Mouse (Mus musculus): ENCODE data around the gene Ccnd1.
"Not testable (repeated sequence)": the region's sequence is repeated elsewhere in the genome, so short reads cannot be mapped to it uniquely, and the experiment has no call there.

Ccnd1 gene

DNA sequence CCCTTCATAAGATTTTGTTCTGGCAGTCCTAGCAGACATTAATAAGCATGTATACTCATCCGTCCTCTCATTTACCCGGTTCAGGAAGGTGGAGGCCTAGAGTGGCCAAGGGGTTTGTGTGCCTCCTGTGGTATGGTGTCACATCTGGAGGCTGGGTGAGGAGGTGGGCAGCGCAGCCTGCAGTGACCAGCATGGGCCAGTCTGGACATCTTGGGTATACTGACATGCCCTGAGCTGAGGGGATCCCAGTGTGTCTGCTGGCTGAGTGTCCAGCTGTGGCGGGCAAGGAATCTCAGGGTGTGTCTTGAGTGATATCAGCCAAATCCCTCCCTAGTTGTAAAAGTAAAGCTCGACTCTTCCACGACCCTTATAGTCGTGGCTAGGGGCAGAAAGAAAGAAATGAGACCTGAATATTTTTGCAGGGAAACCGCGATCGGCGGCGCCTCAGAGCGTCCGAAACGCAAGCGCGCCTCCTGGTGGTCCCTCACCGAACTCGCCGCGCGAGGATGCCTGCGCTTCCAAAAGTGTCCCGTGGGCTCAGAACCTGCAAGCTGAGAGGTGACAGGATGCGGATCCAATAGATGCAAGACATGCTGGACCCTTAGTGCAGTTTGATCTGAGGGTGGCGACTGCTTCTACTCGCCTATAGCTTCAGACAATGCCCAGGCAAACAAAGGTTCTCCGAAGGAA is 32.9 kb downstream of the Ccnd1 start:
- DNase-seq: no peak

DNA sequence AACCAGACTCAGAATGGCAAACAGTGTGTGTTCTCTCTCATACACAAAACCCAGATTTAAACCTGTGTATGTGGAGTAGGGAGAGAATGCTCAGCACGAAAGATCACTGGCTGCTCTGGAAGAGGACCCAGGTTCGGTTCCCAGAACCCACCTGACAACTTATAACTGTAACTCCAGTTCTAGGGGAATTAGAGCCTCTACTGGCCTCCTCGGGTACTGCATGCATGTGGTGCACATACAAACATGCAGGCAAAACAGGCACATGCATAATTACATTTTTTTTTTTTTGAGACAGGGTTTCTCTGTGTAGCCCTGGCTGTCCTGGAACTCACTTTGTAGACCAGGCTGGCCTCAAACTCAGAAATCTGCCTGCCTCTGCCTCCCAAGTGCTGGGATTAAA is 34.2 kb downstream of the Ccnd1 start:
- DNase-seq: not testable (repeated sequence)

DNA sequence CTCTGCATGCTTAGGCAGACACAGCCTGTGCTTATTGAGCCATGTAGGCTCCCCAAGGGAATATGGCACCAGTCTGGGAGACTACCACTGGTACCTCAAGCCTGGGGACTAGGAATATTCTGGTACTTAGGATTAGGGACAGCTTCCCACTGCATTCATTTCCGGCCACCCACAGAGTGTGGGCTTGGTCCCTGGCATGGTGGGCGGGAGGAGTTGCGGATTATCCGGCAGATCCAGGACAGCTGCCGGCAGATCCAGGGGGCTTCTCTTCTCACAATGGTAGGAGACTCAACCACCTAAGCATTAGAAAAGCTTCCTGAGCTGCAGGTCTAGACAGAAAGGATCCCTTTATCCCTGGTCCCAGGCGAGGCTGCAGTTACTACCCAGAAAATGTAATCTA is 41.2 kb downstream of the Ccnd1 start:
- no peak for DNase-seq

DNA sequence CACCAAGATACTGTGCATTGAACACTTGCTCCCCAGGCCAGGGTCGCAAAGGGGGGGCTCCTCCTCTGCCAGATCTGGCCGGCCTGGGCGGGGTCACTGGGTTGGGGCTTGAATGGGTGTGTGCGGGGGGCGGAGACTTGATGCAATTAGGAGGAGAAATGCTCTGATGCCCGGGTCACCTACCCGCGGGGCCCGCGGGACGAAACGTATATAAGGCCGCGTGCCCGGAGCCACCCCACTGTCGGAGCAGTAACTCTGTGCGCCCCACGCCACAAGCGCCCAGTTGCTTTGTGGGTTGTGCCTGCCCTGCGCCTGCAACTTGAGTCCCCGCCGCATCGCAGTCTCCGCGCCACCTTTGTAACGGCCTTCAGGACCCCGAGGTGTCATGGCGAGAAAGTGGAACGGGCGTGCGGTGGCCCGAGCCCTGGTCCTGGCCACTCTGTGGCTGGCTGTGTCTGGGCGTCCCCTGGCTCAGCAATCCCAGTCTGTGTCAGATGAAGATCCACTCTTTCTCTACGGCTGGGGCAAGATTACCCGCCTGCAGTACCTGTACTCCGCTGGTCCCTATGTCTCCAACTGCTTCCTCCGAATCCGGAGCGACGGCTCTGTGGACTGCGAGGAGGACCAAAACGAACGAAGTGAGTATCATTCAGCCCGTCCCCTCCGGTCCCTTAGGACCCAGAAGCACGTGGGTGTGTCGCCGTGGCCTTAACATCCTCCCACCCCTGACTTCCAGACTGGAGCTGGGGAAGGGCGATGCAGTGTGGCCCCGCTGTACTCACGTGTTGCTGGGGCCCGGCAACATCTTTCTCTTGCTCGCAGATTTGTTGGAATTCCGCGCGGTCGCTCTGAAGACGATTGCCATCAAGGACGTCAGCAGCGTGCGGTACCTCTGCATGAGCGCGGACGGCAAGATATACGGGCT is 43.2 kb downstream of the Ccnd1 start, which contains the start of gene Fgf15:
Fgf15 (plus strand) TSS at position 238 of the 925 bp plus-strand sequence.
- DNase-seq: no peak

DNA sequence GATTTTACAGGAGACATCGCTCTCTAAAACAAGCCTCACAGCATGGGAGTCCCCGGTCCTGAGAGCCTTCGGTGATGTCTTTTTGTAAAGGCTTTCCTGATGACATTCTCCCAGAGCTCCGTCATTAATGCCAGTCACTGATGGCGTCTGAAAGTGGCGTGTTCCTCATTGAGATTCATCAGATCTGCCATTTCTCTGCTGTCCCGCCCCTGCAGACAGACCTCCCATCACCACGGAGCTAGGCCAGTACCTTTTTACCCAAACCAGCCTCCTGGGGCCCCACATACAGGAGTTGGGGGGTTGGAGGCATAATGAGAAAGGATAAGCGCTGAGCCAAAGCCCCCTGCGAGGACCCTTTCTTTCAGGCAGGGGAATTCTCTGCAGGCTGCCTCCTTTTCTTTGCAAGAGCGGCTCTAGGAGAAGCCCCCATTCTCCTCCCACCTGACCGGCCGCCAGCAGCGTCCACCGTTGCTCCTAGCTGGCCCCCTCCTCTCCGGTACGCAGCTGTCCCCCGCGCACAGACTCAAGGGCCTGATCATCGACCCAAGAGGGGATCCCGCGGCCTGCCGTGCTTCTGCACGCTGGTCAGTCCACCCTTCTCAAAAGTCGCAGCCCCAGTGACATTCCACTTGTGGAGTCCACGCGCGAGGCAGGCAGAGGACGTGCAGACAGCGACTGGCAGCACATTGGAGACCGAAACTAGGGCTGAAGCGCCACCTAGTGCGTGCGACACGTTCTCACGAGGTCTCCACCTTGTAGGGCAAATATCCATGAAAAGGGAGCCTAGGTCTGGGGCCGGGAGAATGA is 44.2 kb downstream of the Ccnd1 start:
- peak; percentile 56 for DNase-seq

DNA sequence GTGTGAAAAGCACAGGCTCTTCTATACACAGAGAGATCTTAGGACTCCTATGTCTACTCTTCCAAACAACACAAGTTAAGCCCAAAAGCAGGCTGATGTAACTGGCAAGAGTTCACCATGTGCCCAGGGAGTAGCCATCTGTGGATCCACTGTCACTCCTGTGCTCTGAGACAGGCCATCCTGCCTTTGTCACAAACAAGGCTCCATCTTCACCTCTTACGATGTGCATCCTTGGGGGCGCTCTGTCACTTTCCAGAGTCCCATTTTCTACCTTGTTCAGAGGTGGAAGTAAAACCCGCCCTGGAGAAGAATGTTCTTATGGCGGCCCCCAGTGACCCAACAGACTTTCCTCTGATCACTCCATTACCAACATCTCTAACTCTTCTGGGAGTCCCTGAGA is 45.0 kb downstream of the Ccnd1 start:
- DNase-seq: no peak

DNA sequence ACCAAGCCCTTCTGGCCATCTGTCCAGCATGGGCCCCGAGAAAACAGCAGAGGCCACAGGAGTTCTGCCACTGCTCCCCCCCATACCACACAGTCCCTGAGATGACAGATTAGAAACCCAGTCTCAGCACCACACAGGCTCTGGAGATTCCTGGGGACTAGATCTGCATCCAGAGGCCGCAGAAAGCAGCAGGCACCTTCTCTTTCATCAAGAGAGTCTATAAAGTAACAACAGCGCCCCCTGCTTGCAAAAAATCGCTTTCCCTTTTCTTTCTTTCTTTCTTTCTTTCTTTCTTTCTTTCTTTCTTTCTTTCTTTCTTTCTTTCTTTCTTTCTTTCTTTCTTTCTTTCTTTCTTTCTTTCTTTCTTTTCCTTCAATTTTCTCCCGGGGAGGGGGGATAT is 45.5 kb downstream of the Ccnd1 start:
- DNase-seq: no peak

DNA sequence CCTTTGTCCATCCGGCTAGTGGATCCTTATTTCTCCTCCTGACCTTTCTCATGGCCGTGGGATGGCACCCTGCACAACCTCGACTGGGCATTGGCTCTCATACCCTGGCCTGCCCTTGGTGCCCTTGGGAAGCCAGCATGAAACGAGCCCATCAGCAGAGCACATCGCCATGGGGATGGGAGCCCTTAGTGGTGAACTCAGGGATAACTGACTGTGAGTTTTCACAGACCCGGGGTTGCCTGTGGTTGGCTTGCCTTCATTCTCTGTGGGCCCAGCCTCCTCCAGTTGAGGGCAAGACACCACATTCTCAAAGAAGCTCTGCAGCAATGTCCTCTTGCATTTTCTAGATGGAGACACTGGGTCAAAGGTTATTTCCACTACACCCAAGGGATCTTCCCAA is 47.4 kb downstream of the Ccnd1 start:
- no peak for DNase-seq

DNA sequence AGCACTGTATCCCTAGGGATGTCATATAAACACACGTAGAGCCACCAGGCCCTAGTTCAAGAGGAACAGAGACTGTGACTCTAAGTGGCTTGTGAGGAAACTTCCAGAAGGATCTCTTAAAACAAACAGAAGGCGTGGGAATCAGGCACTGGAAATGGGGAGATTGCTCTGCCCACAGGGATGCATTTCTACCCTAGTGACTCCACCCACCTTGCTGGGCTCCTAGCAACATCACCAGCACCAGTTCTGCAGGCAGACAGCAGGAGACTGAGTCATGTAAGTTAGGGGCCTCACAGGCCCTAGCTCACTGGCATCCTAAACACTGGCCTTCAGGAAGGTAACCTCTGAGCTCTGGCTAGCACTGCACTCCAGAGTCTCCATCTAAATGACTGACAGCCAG is 47.9 kb downstream of the Ccnd1 start:
- peak; percentile 60 for DNase-seq

DNA sequence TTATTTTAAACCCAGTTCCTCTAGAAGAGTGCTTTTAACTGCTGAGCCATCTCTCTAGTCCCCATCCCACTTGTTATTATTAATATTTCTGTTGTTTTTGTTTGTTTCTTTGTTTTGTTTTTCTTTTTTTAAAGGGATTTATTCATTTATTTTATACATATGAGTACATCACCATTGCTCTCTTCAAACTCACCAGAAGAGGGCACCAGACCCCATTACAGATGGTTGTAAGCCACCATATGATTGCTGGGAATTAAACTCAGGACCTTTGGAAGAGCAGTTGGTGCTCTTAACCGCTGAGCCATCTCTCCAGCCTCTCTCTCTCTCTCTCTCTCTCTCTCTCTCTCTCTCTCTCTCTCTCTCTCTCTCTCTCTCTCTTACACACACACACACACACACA is 49.1 kb downstream of the Ccnd1 start:
- DNase-seq: not testable (repeated sequence)

DNA sequence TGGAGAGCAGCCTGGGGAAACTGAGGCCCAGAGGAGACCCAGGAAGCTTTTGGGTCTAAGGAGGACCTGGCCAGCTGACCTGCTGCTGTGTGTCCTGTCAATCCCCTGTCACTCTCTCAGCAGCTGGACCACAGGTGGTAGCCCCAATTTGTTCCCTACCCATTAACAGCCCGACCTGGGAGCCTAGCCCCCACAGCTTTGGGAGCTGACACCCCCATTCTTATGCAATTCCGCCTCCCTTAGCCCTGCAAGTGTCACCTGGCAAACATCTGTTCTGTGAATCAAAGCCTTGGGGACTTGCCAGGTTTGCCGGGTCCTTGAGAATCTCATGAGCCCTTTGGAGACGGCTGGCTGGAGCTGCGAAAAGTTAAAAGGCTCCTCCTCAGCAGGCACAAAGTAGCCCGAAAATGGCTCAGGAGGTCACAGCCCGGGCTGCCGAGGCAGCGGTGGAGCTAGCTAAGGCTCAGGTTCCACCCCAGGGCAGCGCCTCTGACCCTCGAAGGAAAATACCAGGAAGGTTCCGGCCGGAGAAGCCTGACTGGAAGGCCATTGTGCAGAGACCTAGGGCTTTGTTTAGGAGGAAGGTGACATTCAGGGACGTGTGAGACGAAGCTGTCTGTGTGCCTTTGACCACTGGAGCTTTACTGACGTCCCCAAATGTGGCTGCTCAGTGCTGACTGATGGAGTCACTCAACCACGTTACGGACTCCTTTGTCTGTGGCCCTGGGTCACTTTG is 51.0 kb downstream of the Ccnd1 start:
- no peak for DNase-seq

DNA sequence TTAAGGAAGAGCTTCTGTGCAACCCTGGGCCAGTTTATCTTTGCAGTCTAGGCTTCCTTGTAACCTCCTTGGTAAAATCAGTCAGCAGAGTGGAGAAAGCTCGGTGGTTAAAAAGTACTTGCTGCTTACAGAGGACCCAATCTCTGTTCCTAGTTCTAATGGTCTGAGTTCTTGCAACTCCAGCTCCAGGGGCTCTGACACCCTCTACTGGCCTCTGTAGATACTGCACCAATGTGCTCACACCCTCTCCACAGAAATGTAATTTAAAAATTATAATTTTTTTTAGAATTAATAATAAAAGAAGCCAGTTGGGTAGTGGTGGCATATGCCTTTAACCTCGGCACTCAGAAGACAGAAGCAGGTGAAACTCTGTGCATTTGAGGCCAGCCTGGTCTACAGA is 52.1 kb downstream of the Ccnd1 start:
- no peak for DNase-seq

DNA sequence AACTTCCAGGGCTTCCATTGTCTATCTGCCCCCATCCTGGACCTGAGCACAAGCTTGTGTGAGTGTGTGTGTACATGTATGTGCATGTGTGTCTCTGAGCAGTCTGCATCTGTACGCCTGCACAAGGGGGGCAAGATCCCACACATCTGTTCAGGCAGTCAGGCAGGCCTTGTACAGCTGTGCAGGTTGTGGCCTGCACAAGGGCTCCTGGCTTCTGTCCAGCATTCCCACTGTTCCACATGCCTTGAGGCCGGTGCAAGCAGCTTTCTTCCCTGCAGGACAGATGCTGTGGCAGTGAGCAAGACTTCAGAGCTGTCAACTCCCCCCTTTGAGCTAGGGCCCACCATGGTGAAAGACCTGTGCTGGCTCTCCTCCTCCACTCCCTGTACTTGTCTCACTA is 56.6 kb downstream of the Ccnd1 start:
- no peak for DNase-seq

Data from layer of hippocampus, adult 9-11 months (tissue).